Mouse (Mus musculus): ENCODE data around the gene Micu1. TPM values are rescaled to one million over a fixed set of nuclear protein-coding genes. Genes with fewer than 3 reads are reported as not detected.

Gene Micu1
- total RNA-seq, 4 experiments from 2014 or later: 20.9 to 27.4 (median 22.2) TPM

- DNase-seq (ENCODE audit: low spot score): no peak
Measured at GRCm38 (mm10) chr10:59721555-59721954, 19.3 kb downstream of the Micu1 start.

- DNase-seq (ENCODE audit: low spot score): no peak
Measured at GRCm38 (mm10) chr10:59724634-59725033, 22.4 kb downstream of the Micu1 start.

- no peak for DNase-seq (ENCODE audit: low spot score)
Measured at GRCm38 (mm10) chr10:59727251-59727650, 25.0 kb downstream of the Micu1 start.

GRCm38 (mm10) chr10:59729261-59729660, 27.0 kb downstream of the Micu1 start:
- peak; percentile 16 for DNase-seq (ENCODE audit: low spot score)

GRCm38 (mm10) chr10:59729842-59730241, 27.6 kb downstream of the Micu1 start:
- DNase-seq (ENCODE audit: low spot score): no peak

- DNase-seq (ENCODE audit: low spot score): peak; percentile 16
Measured at GRCm38 (mm10) chr10:59736027-59736598, 33.8 kb downstream of the Micu1 start.

GRCm38 (mm10) chr10:59741448-59741847, 39.2 kb downstream of the Micu1 start:
- DNase-seq (ENCODE audit: low spot score): no peak

- no peak for DNase-seq (ENCODE audit: low spot score)
Measured at GRCm38 (mm10) chr10:59743397-59743796, 41.1 kb downstream of the Micu1 start.

- DNase-seq (ENCODE audit: low spot score): no peak
Measured at GRCm38 (mm10) chr10:59743969-59744368, 41.7 kb downstream of the Micu1 start.

- no peak for DNase-seq (ENCODE audit: low spot score)
Measured at GRCm38 (mm10) chr10:59747334-59747733, 45.1 kb downstream of the Micu1 start.

GRCm38 (mm10) chr10:59748699-59749200, 46.5 kb downstream of the Micu1 start:
- no peak for DNase-seq (ENCODE audit: low spot score)

- no peak for DNase-seq (ENCODE audit: low spot score)
Measured at GRCm38 (mm10) chr10:59753538-59754069, 51.3 kb downstream of the Micu1 start.

GRCm38 (mm10) chr10:59754104-59754503, 51.8 kb downstream of the Micu1 start:
- no peak for DNase-seq (ENCODE audit: low spot score)

GRCm38 (mm10) chr10:59754901-59755300, 52.6 kb downstream of the Micu1 start:
- no peak for DNase-seq (ENCODE audit: low spot score)

GRCm38 (mm10) chr10:59755681-59756080, 53.4 kb downstream of the Micu1 start:
- DNase-seq (ENCODE audit: low spot score): no peak

- no peak for DNase-seq (ENCODE audit: low spot score)
Measured at GRCm38 (mm10) chr10:59756090-59756489, 53.8 kb downstream of the Micu1 start.

- no peak for DNase-seq (ENCODE audit: low spot score)
Measured at GRCm38 (mm10) chr10:59756570-59756969, 54.3 kb downstream of the Micu1 start.

- DNase-seq (ENCODE audit: low spot score): no peak
Measured at GRCm38 (mm10) chr10:59764781-59765180, 62.5 kb downstream of the Micu1 start.

- no peak for DNase-seq (ENCODE audit: low spot score)
Measured at GRCm38 (mm10) chr10:59768369-59769079, 66.2 kb downstream of the Micu1 start.

- DNase-seq (ENCODE audit: low spot score): no peak
Measured at GRCm38 (mm10) chr10:59771375-59772048, 69.2 kb downstream of the Micu1 start.

GRCm38 (mm10) chr10:59772049-59772397, 69.7 kb downstream of the Micu1 start:
- no peak for DNase-seq (ENCODE audit: low spot score)

- no peak for DNase-seq (ENCODE audit: low spot score)
Measured at GRCm38 (mm10) chr10:59773441-59774140, 71.3 kb downstream of the Micu1 start.
